9 mouse cellular contexts compared by ENCODE assay signal in the genomic region with DNA sequence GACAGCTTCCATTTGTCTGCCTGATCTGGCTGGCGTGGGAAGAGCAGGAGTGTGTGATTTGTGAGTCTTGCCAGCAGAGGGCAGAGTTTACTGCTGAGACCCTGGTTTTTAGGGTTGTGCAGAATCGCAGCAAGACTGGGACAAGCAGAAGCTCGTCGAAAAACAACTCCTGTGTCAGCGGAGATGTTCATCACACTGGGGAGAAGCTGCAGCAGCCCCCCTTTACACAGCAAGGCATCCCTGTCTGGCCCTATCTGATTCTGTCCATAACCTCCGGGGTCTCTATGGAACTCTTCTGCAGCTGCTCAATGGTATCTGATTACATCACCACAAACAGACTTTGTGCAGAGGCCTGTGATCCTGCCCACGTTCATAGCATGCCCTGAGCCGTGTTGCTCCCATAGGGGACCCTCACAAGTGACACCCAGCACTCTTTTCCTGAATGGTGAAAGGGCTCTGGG.
A peak's percentile ranks its signal among the peaks of the same experiment; 100 is the strongest.
DNase-seq lines count a peak whose midpoint lies in the region; ATAC-seq and TF ChIP-seq lines count a peak whose summit lies in the region.
"Had no signal": no experiment of that assay in that cellular context is flagged by ENCODE, and none has a peak within 500 bp of the region (broad histone marks: within the 10 kb centered on the region; RNA-seq: fewer than 3 reads in every experiment).

No protein-coding gene starts in this region.

- H3K27ac ChIP-seq in liver, embryonic 12.5 days, result no peak overlapping the region
- no peak overlapping the region for H3K27ac ChIP-seq in forebrain, embryonic 10.5 days
- no peak overlapping the region for H3K27ac ChIP-seq in hindbrain, postnatal 0 days
- H3K27ac ChIP-seq in limb, embryonic 10.5 days, result no peak overlapping the region
- H3K27ac ChIP-seq in neural tube, embryonic 13.5 days (replicated peaks), result no peak overlapping the region
- H3K27ac ChIP-seq: limb, embryonic 12.5 days had no signal

- H3K4me1 ChIP-seq in liver, embryonic 12.5 days, result no peaks in the 10 kb centered on the region
- no peaks in the 10 kb centered on the region for H3K4me1 ChIP-seq in forebrain, embryonic 10.5 days
- no peaks in the 10 kb centered on the region for H3K4me1 ChIP-seq in hindbrain, postnatal 0 days (ENCODE audit: insufficient read depth, low read length)
- H3K4me1 ChIP-seq in limb, embryonic 10.5 days, result no peaks in the 10 kb centered on the region
- peaks cover 5% of the 10 kb centered on the region for H3K4me1 ChIP-seq in neural tube, embryonic 13.5 days (replicated peaks)
- H3K4me1 ChIP-seq: limb, embryonic 12.5 days had no signal

- peak; percentile 90 for TF ChIP-seq CTCF in hindbrain, postnatal 0 days (IDR thresholded peaks at IDR 0.05; ENCODE audit: low read depth)

- H3K9ac ChIP-seq in liver, embryonic 12.5 days, result no peak overlapping the region
- H3K9ac ChIP-seq in hindbrain, postnatal 0 days (replicated peaks; ENCODE audit: low read length), result no peak overlapping the region
- no peak overlapping the region for H3K9ac ChIP-seq in neural tube, embryonic 13.5 days
- H3K9ac ChIP-seq: limb, embryonic 12.5 days had no signal

- no peaks in the 10 kb centered on the region for H3K36me3 ChIP-seq in liver, embryonic 12.5 days
- H3K36me3 ChIP-seq in forebrain, embryonic 10.5 days (replicated peaks), result no peaks in the 10 kb centered on the region
- no peaks in the 10 kb centered on the region for H3K36me3 ChIP-seq in hindbrain, postnatal 0 days (ENCODE audit: insufficient read depth, low read length)
- no peaks in the 10 kb centered on the region for H3K36me3 ChIP-seq in limb, embryonic 10.5 days
- no peaks in the 10 kb centered on the region for H3K36me3 ChIP-seq in neural tube, embryonic 13.5 days
- H3K36me3 ChIP-seq: limb, embryonic 12.5 days had no signal

- H3K27me3 ChIP-seq in liver, embryonic 12.5 days (replicated peaks), result no peaks in the 10 kb centered on the region
- no peaks in the 10 kb centered on the region for H3K27me3 ChIP-seq in forebrain, embryonic 10.5 days (ENCODE audit: poor library complexity, severe bottlenecking)
- no peaks in the 10 kb centered on the region for H3K27me3 ChIP-seq in hindbrain, postnatal 0 days (ENCODE audit: insufficient read depth, low read length)
- no peaks in the 10 kb centered on the region for H3K27me3 ChIP-seq in limb, embryonic 10.5 days (ENCODE audit: low read depth, poor library complexity, severe bottlenecking)
- H3K27me3 ChIP-seq in neural tube, embryonic 13.5 days, result no peaks in the 10 kb centered on the region
- H3K27me3 ChIP-seq: limb, embryonic 12.5 days had no signal

- H3K4me2 ChIP-seq in liver, embryonic 12.5 days, result no peak overlapping the region
- H3K4me2 ChIP-seq in hindbrain, postnatal 0 days (ENCODE audit: low read depth, low read length), result no peak overlapping the region
- H3K4me2 ChIP-seq in neural tube, embryonic 13.5 days, result no peak overlapping the region
- H3K4me2 ChIP-seq: limb, embryonic 12.5 days had no signal

- no peak for ATAC-seq in liver, embryonic 12.5 days
- ATAC-seq in hindbrain, postnatal 0 days, result peak; percentile 84
- ATAC-seq in neural tube, embryonic 13.5 days (ENCODE audit: low read depth), result peak; percentile 74

- H3K4me3 ChIP-seq in liver, embryonic 12.5 days, result no peak overlapping the region
- H3K4me3 ChIP-seq in forebrain, embryonic 10.5 days, result no peak overlapping the region
- no peak overlapping the region for H3K4me3 ChIP-seq in hindbrain, postnatal 0 days (ENCODE audit: low read length)
- no peak overlapping the region for H3K4me3 ChIP-seq in limb, embryonic 10.5 days
- no peak overlapping the region for H3K4me3 ChIP-seq in neural tube, embryonic 13.5 days
- H3K4me3 ChIP-seq: limb, embryonic 12.5 days had no signal

- WGBS in liver, embryonic 12.5 days (ENCODE audit: insufficient replicate concordance), result 16% methylated on average over 8 of the region's 8 CpGs
- WGBS in forebrain, embryonic 10.5 days, result 33% methylated on average over 8 of the region's 8 CpGs
- WGBS in hindbrain, postnatal 0 days, result 19% methylated on average over 8 of the region's 8 CpGs
- WGBS in limb, embryonic 10.5 days, result 27% methylated on average over 8 of the region's 8 CpGs
- WGBS in neural tube, embryonic 13.5 days, result 24% methylated on average over 8 of the region's 8 CpGs

- DNase-seq in liver, result peak; percentile 15
- DNase-seq in brain, adult 2 months (ENCODE audit: low read depth, low spot score), result peak; percentile 94
- peak; percentile 47 for DNase-seq in forebrain, embryonic 10.5 days (ENCODE audit: extremely low spot score, low spot score)
- peak; percentile 89 for DNase-seq in hindbrain, postnatal 0 days (ENCODE audit: low spot score)
- peak; percentile 65 for DNase-seq in limb, embryonic 10.5 days (ENCODE audit: low spot score)
- DNase-seq in B cell, adult 2 months, result no peak

- H3K9me3 ChIP-seq in liver, embryonic 12.5 days (replicated peaks), result no peaks in the 10 kb centered on the region
- no peaks in the 10 kb centered on the region for H3K9me3 ChIP-seq in forebrain, embryonic 10.5 days
- H3K9me3 ChIP-seq in hindbrain, postnatal 0 days (ENCODE audit: low read length), result no peaks in the 10 kb centered on the region
- H3K9me3 ChIP-seq in limb, embryonic 10.5 days (replicated peaks), result no peaks in the 10 kb centered on the region
- H3K9me3 ChIP-seq in neural tube, embryonic 13.5 days, result no peaks in the 10 kb centered on the region
- H3K9me3 ChIP-seq: limb, embryonic 12.5 days had no signal

Comparison
In these comparisons a context has a peak if more than half of its experiments do, and no peak if none do; other contexts are left out.
1. DNase-seq: peak in liver (single experiment), brain, adult 2 months (single experiment), forebrain, embryonic 10.5 days (single experiment), hindbrain, postnatal 0 days (single experiment) and limb, embryonic 10.5 days (single experiment); none in B cell, adult 2 months (0 of 2).